Mouse (Mus musculus) lung, postnatal 0 days (tissue): Measurements from ENCODE around the gene Grrp1.

Experiments
- CTCF ChIP-seq: IDR thresholded peaks from 2 replicates; pipeline ENCODE4 v1.5.1; 2016; ENCODE audit warnings: antibody characterized with exemption, mild to moderate bottlenecking
- EP300 ChIP-seq: IDR thresholded peaks from 2 replicates; pipeline ENCODE4 v1.6.1; 2016; ENCODE audit warnings: antibody characterized with exemption, mild to moderate bottlenecking, control low read depth

- no peak for TF ChIP-seq EP300
- TF ChIP-seq CTCF, result peak; percentile 59
Measured at GRCm38 (mm10) chr4:134287168-134287564, 33.3 kb upstream of the Grrp1 start.
